Mouse (Mus musculus) layer of hippocampus, adult 9-11 months (tissue): ENCODE results near the gene Adat3.
A peak's percentile ranks its signal among the peaks of the same experiment; 100 is the strongest.

ENCODE experiments used
- DNase-seq: peaks from one replicate; pipeline ENCODE4 v3.0.0; 2022

Gene Adat3

GRCm38 (mm10) chr10:80656130-80656862 lies 53.6 kb downstream of the Adat3 start:
- DNase-seq: peak; percentile 97

GRCm38 (mm10) chr10:80656863-80657623 lies 54.4 kb downstream of the Adat3 start, which contains the start of gene Btbd2:
TSS of gene Btbd2 (minus strand) at chr10:80657071.
- no peak for DNase-seq
